Mouse (Mus musculus) spleen, postnatal 4 days (tissue): ENCODE data around the gene Syt17.
"Not testable (repeated sequence)": the region's sequence is repeated elsewhere in the genome, so short reads cannot be mapped to it uniquely, and the experiment has no call there.

Source experiments
- DNase-seq, 2 experiments: peaks; one replicate each; pipeline ENCODE4 v3.0.0; 2022; ENCODE audit warnings: low spot score in 2 of 2

Gene Syt17

DNA sequence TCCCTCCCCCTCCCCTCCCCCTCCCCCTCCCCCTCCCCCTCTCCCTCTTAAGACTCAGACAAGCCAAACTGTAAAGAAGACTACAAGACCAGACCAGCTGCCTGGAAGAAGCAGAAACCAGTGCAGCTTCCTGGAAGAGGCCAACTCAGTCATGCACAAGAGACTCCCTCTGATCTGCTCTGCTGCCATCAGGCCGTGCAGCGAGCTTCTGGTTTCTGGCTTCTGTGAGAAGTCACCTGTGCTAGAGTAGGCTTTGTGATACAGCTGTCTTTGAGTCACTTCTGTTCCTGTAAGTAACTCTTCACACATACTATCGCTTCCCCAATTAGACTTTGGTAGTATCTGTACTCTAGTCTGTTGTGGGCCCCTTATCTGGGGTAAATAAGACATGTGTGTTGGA, 68.0 kb downstream of the Syt17 start:
- no peak for DNase-seq

DNA sequence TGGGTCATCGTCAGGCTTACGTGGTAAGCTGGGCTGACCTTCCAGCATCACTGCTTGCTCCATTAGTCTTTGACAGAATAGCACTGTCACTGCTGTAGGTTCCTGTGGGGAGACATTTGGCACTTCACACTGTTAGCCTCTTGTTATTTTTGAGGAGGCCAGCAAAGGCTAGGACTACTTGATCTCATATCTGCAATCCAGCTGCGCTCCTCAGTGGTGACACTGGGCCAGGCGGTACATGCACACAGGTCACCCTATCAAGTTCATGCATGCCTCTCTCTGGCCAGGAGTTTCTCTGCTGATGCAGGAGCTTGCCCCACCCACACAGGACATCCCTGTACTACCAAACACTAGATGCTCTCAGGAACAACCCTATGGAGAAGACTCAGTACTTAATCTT, 71.4 kb downstream of the Syt17 start:
- no peak for DNase-seq

DNA sequence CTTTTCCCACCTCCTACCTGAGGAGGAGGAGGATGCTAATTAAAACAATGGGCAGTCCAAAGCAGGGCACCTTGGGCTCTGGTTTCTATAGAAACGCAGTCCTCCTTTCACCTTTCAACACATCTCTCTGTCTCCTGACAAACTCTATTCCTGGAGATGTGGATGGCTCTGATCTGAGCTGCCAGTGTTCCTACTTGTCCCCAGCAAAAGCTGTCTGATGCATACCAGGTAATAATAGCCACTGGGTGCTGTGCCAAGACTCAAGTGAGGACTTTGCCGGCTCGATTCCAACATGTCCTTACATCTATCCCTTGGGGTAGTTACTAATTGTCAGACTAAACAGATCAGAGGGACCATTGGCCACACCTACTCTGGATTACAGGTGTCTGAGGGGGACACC, 72.7 kb downstream of the Syt17 start:
- no peak for DNase-seq

DNA sequence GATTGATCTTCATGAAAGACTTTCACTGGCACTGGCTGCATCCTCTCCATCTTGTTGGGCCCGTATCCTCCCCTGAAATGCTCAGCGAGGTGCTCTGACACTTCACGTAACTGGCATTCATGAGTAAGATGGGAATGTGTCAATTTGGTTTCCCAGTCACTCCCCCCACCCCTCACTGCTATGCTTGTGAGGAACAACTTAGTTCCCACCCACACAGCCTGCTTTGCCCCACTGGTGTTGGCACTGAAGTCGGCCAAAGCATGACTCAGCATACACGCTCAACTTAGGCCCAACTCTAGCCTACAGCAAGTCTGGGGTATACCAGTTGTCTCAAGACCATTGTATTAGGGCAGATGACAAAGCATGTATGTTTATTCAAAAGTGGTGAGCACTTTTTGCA, 76.7 kb downstream of the Syt17 start:
- DNase-seq = no peak

DNA sequence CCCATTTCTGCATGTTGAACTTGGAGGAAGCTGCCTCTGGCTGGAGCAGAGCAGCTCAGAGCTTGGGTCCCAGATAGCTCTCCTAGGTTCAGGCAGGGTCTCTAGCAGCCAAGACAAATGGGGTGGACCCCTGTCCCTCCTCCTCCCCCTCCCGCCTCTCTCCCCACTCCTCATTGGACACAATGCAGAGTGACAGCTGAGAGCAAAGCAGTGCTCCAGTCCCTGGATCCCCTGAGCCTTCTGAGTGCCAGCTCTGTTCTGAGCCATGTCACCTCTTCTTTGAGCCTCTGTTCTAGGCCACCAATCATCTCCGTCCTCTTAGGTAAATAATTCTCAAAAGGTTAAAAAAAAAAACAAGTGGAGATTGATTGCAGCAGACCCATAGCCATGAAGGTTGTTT, 78.3 kb downstream of the Syt17 start:
- no peak for DNase-seq

DNA sequence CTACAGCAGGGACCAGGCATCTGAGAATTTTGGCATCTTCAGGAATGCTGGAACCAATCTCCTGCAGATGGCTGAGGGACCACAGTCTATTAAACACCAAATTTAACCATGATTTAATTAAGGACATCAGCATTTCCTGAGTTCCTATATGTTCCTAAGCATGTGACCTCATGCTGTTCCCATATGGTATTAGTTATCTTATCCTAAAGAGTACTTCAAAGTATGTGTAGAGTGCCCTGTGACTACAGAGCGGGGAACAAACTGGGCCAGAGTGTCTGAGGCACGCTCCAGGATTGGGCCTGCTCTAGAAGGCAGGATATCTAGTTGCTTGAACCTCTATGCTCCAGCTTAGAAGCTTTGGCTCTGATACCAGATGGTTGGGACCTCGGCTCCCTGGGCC, 82.1 kb downstream of the Syt17 start:
- no peak for DNase-seq

DNA sequence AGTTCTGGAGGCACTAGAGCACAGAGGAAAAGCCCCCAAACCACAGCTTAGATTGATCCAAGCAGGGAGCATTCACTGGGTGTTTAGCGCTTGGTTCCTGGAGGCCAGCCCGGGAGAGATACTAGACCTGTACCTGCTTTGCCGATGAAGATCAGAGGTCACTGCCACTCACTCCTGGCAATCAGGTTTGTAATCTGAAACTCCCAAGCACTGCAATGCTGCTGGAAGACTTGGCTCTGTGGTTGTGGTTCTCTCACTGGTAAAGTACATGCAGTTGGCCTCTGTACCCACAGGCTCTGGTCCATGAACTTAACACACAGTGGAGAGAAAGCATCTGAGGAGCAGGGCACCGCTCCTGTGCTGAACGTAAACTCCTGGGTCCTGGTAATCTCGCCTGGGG, 82.8 kb downstream of the Syt17 start:
- DNase-seq = peak in 1 of 2 experiments; percentile 38

DNA sequence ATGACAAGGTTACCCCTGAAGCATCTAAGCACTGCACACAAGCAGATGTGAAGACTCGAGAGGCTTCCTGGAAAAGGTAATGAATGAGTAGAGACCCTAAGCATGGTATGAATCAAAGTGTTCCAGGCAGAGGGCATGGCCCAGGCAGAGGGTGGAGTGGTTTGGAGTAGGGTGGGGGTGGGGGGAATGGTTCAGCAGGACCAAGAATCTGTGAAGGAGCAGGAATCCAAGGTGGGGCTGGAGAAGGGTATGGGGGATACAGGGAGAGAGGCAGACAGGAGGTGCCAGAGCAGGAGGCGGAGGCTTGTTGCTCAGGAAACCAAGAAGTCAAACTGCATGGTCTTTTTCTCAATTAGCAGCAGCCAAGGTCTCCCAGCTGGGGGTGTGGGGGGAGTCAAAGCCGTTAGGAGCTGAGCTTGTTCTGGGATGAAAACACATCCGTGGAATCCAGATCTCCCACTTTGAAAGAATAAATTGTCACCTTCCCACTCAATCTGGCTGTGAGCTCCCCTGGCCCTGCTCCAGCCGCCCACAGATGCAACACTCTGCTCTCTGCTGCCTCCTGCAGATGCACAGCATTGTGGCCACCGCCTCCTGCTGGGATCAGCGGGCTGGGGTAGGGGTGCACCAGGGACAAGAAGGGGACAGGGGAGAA, 83.5 kb downstream of the Syt17 start:
- no peak for DNase-seq

DNA sequence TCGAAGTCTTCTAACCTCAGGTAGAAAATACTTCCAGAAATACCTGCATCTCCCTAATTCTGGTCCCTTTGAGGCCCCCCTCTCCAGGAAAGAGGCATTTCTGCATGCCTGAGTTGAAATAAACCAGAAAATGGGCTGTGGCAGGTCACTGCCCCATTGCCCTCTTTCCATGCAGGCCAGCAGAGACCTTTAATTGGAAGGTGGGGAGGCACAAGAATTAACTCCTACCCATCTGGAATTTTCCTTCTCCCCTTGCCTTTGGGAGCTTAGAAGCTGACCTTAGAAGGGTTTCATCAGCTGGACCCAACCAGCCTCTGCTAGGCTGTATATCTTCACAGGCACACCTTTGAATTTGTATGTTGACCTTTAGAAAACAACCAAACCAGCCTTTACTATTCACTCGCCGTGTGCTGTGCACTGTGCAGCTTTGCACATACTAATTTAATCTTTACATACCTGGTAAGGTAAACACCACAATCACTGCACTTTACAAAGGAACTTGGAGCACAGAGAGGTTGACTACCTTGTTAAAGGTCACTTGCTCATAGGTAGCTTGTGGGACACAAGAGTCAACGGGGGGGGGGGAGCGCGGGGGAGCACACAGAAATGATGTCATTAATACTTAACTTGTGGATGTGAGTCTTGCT, 84.3 kb downstream of the Syt17 start:
- no peak for DNase-seq

DNA sequence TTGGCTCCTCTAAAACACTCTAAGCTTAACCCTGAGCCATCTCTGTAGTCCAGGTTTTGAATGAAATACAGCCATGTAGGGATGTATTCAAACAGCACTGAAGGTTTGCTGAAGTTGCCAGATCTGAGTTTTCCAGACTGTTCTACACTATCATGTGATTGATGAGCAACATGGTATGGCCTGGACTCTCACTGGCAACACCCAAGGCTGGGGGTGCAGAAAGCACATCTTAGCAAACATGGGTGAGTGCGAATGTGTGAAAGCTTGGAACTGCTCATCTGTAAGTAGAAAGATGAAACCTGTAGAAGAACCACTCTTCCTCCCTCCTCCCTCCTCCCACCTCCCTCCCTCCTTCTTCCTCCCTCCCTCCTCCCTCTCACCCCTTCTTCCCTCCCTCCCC, 85.1 kb downstream of the Syt17 start:
- DNase-seq = peak in 1 of 2 experiments; percentile 44

DNA sequence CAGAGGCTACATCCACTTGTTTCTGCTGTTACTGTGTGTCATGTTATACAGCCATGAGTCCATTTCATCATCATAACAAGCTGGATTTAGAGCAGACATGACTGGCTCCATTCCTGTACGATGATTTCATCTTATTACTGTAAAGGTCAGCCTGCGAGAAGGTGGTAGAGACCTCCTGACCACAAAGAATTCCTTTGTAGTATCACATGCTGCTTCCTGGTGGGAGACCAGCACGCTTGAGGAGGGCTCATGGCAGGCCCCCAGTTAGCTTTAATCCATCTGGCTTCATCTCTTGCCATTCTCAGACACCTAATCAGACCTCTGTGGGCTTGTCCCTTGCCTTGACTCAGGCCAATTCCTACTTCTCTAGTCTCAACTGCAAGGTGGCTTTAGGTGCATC, 85.8 kb downstream of the Syt17 start:
- no peak for DNase-seq

DNA sequence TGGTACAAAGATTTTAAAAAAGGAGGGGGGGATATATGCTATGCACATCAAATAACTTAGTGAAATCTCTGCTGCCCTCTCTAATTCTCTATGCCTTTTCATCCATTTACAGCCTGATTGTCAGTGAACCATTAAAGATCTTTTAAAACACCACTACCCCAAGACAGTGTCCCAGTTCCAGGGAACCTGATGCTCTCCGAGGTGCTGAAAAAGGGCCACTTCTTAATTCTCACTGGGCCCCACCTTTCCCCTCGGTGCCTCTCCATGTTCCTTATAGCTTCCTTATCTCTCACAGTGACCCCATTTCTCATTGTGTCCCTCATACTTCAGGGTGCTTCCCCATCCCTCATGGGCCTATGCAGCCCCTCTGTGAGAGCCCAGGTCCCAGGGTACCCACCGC, 89.0 kb downstream of the Syt17 start:
- no peak for DNase-seq

DNA sequence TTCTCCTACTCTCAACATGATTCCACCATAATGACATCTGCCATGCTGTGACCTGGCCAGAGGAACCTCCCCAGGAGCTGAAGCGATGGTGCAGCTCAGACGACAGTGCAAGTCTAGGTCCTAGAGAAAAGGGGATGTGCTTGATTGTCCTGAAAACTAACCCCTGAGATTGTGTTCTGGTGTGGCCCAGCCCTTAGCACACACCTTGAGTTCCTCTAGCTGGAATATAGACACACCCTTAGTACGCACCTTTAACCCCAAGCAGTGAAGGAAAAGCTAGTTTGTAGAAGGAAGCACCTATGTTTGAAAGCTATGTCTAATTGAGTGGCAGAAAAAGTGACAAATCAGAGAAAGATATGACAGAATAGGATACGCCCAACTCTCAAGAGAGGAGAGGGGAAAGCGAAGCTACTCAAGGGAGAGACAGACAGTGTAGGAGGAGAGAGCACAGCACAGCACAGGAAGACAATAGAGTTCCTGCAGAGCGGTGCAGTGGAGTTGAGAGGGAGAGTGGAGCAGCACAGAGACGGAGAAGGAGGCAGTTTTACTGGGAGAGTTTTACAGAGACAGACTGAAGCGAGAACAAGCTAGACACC, 91.5 kb downstream of the Syt17 start:
- DNase-seq = not testable (repeated sequence)

DNA sequence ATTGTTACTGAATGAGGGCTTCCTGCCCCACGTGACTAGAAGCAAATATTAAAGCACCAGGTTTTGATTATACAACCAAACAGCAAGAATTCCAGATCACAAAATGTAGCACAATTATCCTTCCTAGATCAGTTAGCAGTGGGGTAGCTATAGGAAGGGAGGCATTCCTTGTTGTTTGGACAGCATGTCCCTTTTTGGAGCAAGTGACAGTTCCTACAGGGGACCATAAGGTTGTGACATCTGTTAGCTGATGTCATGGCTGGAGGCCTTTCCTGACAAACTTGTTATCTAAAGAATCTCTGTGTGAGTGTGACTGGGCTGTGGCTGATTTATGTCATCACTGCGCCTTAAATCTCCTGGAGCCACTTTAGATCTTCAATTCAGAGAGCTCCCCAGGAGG, 97.2 kb downstream of the Syt17 start:
- no peak for DNase-seq

DNA sequence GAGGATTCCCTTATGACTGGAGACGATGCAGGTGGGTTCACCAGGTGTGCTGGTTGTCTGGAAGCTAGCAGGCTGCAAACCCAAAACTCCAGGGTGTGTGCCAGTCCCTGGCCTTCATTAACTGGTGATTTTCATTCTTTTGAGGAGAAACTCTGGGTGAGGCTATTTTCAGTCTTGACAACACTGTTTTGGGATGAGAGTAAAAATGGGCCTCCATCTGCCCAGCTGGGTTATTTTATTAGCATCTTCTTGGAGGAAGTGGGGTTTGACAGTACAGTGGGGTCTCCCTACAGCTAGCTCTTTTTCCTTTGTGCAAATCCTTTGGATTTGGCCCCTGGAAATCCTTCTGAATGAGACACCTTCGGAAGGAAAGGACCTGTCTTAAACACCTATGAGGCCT, 101.1 kb downstream of the Syt17 start:
- no peak for DNase-seq

DNA sequence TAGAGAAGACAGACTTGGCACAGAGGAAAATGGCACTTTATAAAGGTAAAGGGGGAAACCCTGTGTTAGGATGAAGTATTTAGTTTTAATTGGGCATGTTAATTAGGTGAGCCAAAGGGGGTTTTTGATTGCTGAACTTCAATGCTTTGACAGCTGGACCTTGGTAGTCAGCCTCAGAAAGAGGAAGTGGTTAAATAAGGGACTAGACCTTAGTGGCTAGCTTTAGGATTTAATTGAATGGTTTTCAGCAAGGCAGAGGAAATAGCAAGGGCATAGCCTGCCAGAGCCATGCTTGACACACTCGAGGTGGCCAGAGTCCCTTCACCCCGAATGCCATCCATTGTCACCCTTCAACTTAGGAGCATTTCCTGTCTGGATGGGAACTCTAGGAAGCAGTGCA, 101.6 kb downstream of the Syt17 start:
- DNase-seq = no peak

DNA sequence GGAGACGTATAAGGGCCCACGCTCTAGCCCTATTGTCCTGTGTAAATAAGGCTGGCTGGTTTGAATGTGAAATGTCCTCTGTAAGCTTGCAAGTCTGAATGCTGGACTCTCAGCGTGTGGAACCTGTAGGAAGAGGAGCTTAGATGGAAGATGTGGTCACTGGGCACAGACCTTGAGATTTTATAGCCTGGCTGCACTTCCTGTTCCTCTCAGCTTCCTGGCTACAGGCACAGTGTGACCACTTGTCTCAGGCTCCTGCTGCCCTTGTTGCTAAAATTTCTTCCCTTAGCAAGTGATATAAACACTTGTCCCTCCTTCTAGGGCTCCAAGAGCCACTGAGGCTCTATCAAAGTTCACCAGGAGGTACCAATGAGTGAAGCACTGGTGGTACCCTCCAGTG, 102.6 kb downstream of the Syt17 start:
- DNase-seq = no peak

DNA sequence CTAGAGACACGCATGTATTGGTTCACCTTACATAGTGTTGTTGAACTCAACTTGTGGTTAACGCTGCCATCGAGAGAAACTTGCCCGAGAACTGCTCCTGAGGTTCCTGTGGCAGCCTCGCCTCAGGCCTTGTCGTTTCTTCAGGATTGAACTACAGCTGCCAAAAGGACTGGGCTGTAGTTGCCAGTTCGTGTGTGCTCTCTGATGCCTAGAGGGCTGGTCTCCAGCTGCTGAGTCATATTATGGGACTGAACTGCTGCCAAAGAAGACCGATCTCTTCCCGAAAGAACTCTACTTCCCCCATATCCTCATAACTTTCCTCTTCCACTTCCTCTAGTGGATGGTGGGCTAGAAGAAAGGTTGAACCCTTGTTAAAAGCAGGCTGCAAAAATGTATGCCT, 103.3 kb downstream of the Syt17 start:
- DNase-seq = no peak
